Mouse (Mus musculus): ENCODE results near the gene Wdfy2. TPM values are rescaled to one million over a fixed set of nuclear protein-coding genes. Genes with fewer than 3 reads are reported as not detected.

Gene Wdfy2
- polyA plus RNA-seq, 1 experiment from 2014 or later = 7.4 TPM

DNA sequence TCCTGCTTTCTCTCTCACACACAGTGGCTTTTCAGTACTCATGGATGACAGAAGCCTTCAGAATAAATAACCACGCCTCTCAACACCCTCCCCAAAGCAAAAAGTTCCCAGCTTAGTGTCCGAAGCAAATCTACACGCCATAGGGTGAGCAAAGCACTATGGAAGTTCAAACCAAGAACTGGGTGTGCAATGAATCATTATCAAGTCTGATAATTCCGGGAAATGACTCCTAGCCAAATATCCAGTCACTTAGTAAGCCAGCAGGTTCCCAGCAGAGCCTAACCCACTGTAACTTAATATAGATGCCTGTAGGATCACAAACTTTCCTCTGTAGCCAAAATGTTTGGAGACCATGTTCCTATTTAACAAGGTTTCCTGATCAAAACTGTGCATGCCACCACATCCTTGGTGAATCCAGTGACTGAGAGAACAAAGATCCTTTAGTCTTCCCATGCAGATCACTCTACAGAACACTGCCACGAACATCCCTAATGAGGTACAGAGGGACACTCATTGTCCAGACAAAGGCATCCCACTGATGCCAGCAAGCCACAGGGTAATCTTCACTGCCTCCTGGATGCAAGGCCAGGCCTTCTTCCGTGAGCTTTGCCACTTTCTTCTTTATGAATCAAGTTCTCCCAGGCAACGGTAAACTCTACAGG, 154.5 kb downstream of the Wdfy2 start:
- no peak for ATAC-seq (ENCODE audit: low FRiP score)
- Histone ChIP-seq H3K27ac (replicated peaks) (no peak overlapping the region), H3K4me3 (replicated peaks) (no peak overlapping the region), H3K4me2 (no peak overlapping the region), H3K36me3 (no peaks in the 10 kb centered on the region), H3K27me3 (replicated peaks) (no peaks in the 10 kb centered on the region), H3K9me3 (replicated peaks) (no peaks in the 10 kb centered on the region), H3K9ac (replicated peaks) (no peak overlapping the region), H3K4me1 (no peaks in the 10 kb centered on the region)
- WGBS = 69% methylated on average over 7 of the region's 7 CpGs

DNA sequence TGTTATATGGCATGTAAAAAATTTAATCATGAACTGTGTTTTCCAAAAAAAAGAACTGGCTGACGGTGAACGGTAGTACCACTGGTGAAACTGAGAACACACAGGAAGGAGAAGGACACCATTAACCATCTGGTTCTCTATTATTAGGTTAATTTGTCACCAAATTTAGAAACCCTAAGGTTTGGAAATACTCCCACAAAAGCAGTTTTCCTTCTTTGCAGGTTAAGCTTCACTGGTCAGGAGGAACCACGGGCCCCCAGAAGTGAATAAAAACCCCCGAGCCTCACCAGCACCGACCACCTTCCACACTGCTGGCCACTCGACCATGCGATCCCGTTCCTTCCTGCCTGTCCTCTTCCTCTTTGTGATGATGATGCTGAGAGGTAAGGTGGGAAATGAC, 160.3 kb downstream of the Wdfy2 start, which contains the start of gene Defb47:
Defb47 (plus strand) TSS at position 301 of the 400 bp plus-strand sequence.
- Histone ChIP-seq H3K9ac (replicated peaks) (no peak within 1 kb of the TSS), H3K27me3 (replicated peaks) (no peaks in the 10 kb centered on the region), H3K4me3 (replicated peaks) (no peak within 1 kb of the TSS), H3K9me3 (replicated peaks) (no peaks in the 10 kb centered on the region), H3K36me3 (no peaks in the 10 kb centered on the region), H3K4me2 (no peak within 1 kb of the TSS), H3K27ac (replicated peaks) (no peak within 1 kb of the TSS), H3K4me1 (no peaks in the 10 kb centered on the region)
- no peak for ATAC-seq (ENCODE audit: low FRiP score)
- 84% methylated on average over 8 of the region's 8 CpGs for WGBS

DNA sequence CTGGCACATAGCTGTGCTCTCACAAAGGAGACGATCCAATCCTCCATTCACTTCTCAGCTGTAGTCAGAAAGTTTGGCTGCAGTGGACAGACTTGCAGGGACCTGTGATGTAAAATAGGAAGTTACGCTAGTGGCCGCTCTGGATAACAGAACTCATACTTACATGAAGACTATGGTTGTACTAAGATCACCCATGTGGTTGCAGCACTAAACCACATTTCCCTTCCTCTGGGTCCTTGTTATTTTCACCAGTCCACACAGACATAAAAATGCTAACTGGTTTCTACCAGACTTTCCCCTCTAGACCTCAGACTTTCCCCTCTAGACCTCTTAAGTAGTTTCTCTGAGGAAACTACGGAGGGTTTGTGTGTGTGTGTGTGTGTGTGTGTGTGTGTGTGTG, 161.5 kb downstream of the Wdfy2 start:
- no peaks in the 10 kb centered on the region for H3K9me3 ChIP-seq (replicated peaks)

DNA sequence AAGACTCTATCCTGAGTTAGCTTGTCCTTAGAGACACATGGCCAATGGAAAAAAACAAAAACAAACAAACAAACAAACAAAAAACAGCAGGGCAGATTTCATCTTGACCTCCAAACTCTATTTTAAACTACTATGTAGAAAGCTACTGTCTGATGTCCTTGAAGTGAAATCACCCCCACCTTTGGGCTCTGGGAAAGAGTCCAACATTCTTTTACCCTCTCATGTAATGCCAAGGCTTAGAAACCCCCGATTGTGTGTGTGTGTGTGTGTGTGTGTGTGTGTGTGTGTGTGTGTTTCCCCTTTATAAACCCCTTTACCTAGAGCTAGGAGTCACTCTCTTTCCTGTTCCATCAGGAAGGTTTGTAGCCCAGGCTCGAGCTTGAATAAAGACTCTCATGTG, 165.1 kb downstream of the Wdfy2 start:
- no peaks in the 10 kb centered on the region for H3K9me3 ChIP-seq (replicated peaks)
- no peaks in the 10 kb centered on the region for H3K27me3 ChIP-seq (replicated peaks)
- WGBS = 78% methylated on average over 2 of the region's 2 CpGs
- H3K9ac ChIP-seq (replicated peaks) = no peak overlapping the region
- no peak for ATAC-seq (ENCODE audit: low FRiP score)
- H3K4me1 ChIP-seq = no peaks in the 10 kb centered on the region
- no peak overlapping the region for H3K27ac ChIP-seq (replicated peaks)
- no peak overlapping the region for H3K4me2 ChIP-seq
- H3K4me3 ChIP-seq (replicated peaks) = no peak overlapping the region
- H3K36me3 ChIP-seq = no peaks in the 10 kb centered on the region

More for the DNA sequence above, 161.5 kb downstream of the Wdfy2 start:
- Histone ChIP-seq H3K4me2 (no peak overlapping the region), H3K27me3 (replicated peaks) (no peaks in the 10 kb centered on the region), H3K36me3 (no peaks in the 10 kb centered on the region), H3K27ac (replicated peaks) (no peak overlapping the region), H3K4me3 (replicated peaks) (no peak overlapping the region), H3K4me1 (no peaks in the 10 kb centered on the region), H3K9ac (replicated peaks) (no peak overlapping the region)
- no peak for ATAC-seq (ENCODE audit: low FRiP score)
- 91% methylated on average over 4 of the region's 4 CpGs for WGBS

Small RNAs within 50 kb of the gene (microRNA-seq; reads per million reads assigned to microRNA genes)
- not detected for gene Mir6541
- not detected for gene Mir8098

Other genes starting within 250 kb of the Wdfy2 start
- not detected in 2 replicates for gene Serpine3, start 174.0 kb upstream of the Wdfy2 start, polyA plus RNA-seq (2015; fragmentation: Nextera tagmentation; extraction: Ambion mirVana)
- gene Ints6, start 76.5 kb upstream of the Wdfy2 start, polyA plus RNA-seq (2015; fragmentation: Nextera tagmentation; extraction: Ambion mirVana) = 13.9 and 17.3 TPM in 2 replicates
- gene Defb48, start 146.8 kb downstream of the Wdfy2 start, polyA plus RNA-seq (2015; fragmentation: Nextera tagmentation; extraction: Ambion mirVana) = not detected in 2 replicates
- gene Defb47, start 160.4 kb downstream of the Wdfy2 start, polyA plus RNA-seq (2015; fragmentation: Nextera tagmentation; extraction: Ambion mirVana) = not detected in 2 replicates
- gene Defb43, start 174.1 kb downstream of the Wdfy2 start, polyA plus RNA-seq (2015; fragmentation: Nextera tagmentation; extraction: Ambion mirVana) = not detected in 2 replicates
- 0.51 and 0.52 TPM in 2 replicates for gene Defb42, start 209.3 kb downstream of the Wdfy2 start, polyA plus RNA-seq (2015; fragmentation: Nextera tagmentation; extraction: Ambion mirVana)
- gene Defb30, start 212.3 kb downstream of the Wdfy2 start, polyA plus RNA-seq (2015; fragmentation: Nextera tagmentation; extraction: Ambion mirVana) = not detected in 2 replicates